Mouse (Mus musculus) large intestine, adult 2 months (tissue): ENCODE results near the gene Rwdd4a. TPM values are rescaled to one million over a fixed set of nuclear protein-coding genes. Genes with fewer than 3 reads are reported as not detected.

Source experiments
- DNase-seq: peaks from one replicate; pipeline ENCODE4 v3.0.0-alpha.2; 2012; ENCODE audit warnings: low read depth, low spot score
- WGBS: fragments of 180-500 bp; shearing (Covaris S2); methylation state at CpG from one replicate; pipeline ENCODE4 v1.1.7; 2018; 5-methylcytosine and 5-hydroxymethylcytosine counted together
- polyA plus RNA-seq: library from polyadenylated mRNA; depleted of rRNA; stranded (reverse); fragments of >200 nt; gene quantifications from 2 replicates; pipeline ENCODE4 v1.2.3, GENCODE M21; 2012; rRNA removed

Rwdd4a gene
- polyA plus RNA-seq, 1 experiment: 9.4 TPM

GRCm38 (mm10) chr8:47570161-47570560 lies 36.7 kb downstream of the Rwdd4a start:
- no peak for DNase-seq

DNA sequence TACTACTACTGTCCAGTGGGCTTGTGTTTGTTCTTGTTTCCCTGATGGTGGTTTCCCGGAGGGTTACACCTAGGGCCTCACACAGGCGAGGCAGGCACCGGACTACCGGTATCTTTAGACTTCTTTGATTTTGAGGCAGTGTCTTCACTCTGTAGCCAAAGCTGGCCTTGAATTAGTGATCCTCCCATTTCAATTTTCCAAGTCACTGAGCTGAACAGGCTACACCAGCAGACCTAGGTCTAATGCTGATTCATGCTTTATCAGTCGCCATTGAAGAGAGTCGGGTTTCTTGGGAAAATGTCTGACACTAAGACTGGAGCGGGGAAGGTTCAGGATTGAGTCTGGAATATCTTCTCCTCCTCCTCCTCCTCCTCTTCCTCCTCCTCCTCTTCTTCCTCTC lies 40.0 kb downstream of the Rwdd4a start:
- WGBS: 88% methylated on average over 7 of the region's 7 CpGs
- no peak for DNase-seq

More at GRCm38 (mm10) chr8:47570161-47570560, 36.7 kb downstream of the Rwdd4a start:
- 82% methylated on average over 6 of the region's 6 CpGs for WGBS

GRCm38 (mm10) chr8:47581454-47581853 lies 48.0 kb downstream of the Rwdd4a start:
- no peak for DNase-seq
- 68% methylated on average over 7 of the region's 7 CpGs for WGBS

DNA sequence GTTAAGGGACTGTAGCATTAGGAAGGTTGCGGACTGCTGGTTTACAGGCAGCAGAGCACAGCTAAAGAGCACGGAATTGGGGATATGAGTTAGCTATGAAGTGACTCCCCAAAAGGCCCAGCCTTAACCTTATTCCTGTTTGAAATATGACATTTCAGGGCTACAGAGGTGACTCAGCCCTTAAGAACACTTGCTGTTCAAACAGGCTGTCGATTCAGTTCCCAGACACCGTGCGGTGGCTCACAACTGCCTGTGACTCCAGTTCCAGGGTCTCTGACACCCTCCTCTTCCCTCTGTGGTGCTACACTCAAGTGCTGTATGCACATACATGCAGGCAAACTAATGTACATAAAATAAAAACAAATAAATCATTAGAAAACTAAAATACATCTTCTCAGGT lies 55.2 kb downstream of the Rwdd4a start:
- no peak for DNase-seq
- WGBS: 85% methylated on average over 5 of the region's 5 CpGs

- no peak for DNase-seq
- 86% methylated on average over 10 of the region's 10 CpGs for WGBS
Observed at GRCm38 (mm10) chr8:47590400-47590799, 56.9 kb downstream of the Rwdd4a start.

- DNase-seq: no peak
Observed at GRCm38 (mm10) chr8:47600664-47601063, 67.2 kb downstream of the Rwdd4a start.

More at GRCm38 (mm10) chr8:47600664-47601063, 67.2 kb downstream of the Rwdd4a start:
- WGBS: 63% methylated on average over 8 of the region's 8 CpGs

Other genes with a start within 250 kb of the Rwdd4a start
- 1.3 and 1.8 TPM in 2 replicates for gene Stox2, start 87.3 kb upstream of the Rwdd4a start, polyA plus RNA-seq
- 15.4 and 22.2 TPM in 2 replicates for gene Trappc11, start 194 bp upstream of the Rwdd4a start, polyA plus RNA-seq
- 2.4 and 4.4 TPM in 2 replicates for gene Ing2, start 141.9 kb downstream of the Rwdd4a start, polyA plus RNA-seq
- gene Cdkn2aip, start 180.3 kb downstream of the Rwdd4a start, polyA plus RNA-seq: 4.3 and 8.2 TPM in 2 replicates